Mouse (Mus musculus) MEL (cell line): ENCODE measurements at regions not wholly inside any gene's neighbourhood (a gene's known extent, or its start where the extent isn't known, plus 50 kb on each side); places are given as distances from the start of the nearest gene placed in this dataset.

Experiments used
- DNase-seq: peaks from one replicate; pipeline ENCODE4 v3.0.0; 2011; ENCODE audit warnings: low read depth, low spot score
- H3K27ac ChIP-seq: 2 replicates; pipeline ENCODE4 v1.5.1; 2012; ENCODE audit warnings: low read depth, mild to moderate bottlenecking, control low read depth, low read length, moderate library complexity; ENCODE audit not compliant: control insufficient read depth
- H3K27me3 ChIP-seq, 2 experiments: fragments of 150-350 bp in 1 of 2; sonication (generic) in 1 of 2; 2 replicates each; pipeline ENCODE4 v1.6.1; 2012; ENCODE audit warnings: low read length in 2 of 2, mild to moderate bottlenecking in 2 of 2, improper control_type of control experiment in 1 of 2, moderate library complexity in 1 of 2; ENCODE audit not compliant: insufficient read depth in 2 of 2, control insufficient read depth in 1 of 2
- H3K36me3 ChIP-seq, 2 experiments: 2 replicates each; pipeline ENCODE4 v1.6.1; 2012 to 2014; ENCODE audit warnings: low read length in 2 of 2, improper control_type of control experiment in 1 of 2, inconsistent platforms in 1 of 2, mild to moderate bottlenecking in 1 of 2; ENCODE audit not compliant: insufficient read depth in 2 of 2, control insufficient read depth in 1 of 2
- H3K4me1 ChIP-seq, 2 experiments: fragments of 150-350 bp in 1 of 2; sonication (generic) in 1 of 2; 2 replicates each; pipeline ENCODE4 v1.6.1; 2012; ENCODE audit warnings: low read length in 2 of 2, improper control_type of control experiment in 1 of 2, mild to moderate bottlenecking in 1 of 2; ENCODE audit not compliant: insufficient read depth in 2 of 2, control insufficient read depth in 1 of 2
- H3K4me3 ChIP-seq, 2 experiments: fragments of 150-350 bp in 1 of 2; sonication (generic) in 1 of 2; 2 replicates each; pipeline ENCODE4 v1.5.1; 2012; ENCODE audit warnings: low read depth in 2 of 2, low read length in 2 of 2, mild to moderate bottlenecking in 2 of 2, moderate library complexity in 2 of 2, control low read depth in 1 of 2, improper control_type of control experiment in 1 of 2; ENCODE audit not compliant: control insufficient read depth in 1 of 2, insufficient read depth in 1 of 2
- H3K79me2 ChIP-seq: 2 replicates; pipeline ENCODE4 v1.6.1; 2012; ENCODE audit warnings: mild to moderate bottlenecking, low read length, moderate library complexity; ENCODE audit not compliant: control insufficient read depth, poor library complexity, insufficient read depth
- H3K9ac ChIP-seq: 2 replicates; pipeline ENCODE4 v1.6.1; 2012; ENCODE audit warnings: low read depth, mild to moderate bottlenecking, control low read depth, low read length, moderate library complexity; ENCODE audit not compliant: control insufficient read depth, poor library complexity, severe bottlenecking
- H3K9me3 ChIP-seq: fragments of 150-350 bp; sonication (generic); replicated peaks from 2 replicates; pipeline ENCODE4 v1.6.1; 2012; ENCODE audit warnings: mild to moderate bottlenecking, low read length, improper control_type of control experiment, moderate library complexity; ENCODE audit not compliant: insufficient read depth
- E2F4 ChIP-seq: IDR thresholded peaks from 2 replicates; pipeline ENCODE4 v1.6.1; 2011; ENCODE audit warnings: low read depth, low read length, improper control_type of control experiment, borderline replicate concordance

DNA sequence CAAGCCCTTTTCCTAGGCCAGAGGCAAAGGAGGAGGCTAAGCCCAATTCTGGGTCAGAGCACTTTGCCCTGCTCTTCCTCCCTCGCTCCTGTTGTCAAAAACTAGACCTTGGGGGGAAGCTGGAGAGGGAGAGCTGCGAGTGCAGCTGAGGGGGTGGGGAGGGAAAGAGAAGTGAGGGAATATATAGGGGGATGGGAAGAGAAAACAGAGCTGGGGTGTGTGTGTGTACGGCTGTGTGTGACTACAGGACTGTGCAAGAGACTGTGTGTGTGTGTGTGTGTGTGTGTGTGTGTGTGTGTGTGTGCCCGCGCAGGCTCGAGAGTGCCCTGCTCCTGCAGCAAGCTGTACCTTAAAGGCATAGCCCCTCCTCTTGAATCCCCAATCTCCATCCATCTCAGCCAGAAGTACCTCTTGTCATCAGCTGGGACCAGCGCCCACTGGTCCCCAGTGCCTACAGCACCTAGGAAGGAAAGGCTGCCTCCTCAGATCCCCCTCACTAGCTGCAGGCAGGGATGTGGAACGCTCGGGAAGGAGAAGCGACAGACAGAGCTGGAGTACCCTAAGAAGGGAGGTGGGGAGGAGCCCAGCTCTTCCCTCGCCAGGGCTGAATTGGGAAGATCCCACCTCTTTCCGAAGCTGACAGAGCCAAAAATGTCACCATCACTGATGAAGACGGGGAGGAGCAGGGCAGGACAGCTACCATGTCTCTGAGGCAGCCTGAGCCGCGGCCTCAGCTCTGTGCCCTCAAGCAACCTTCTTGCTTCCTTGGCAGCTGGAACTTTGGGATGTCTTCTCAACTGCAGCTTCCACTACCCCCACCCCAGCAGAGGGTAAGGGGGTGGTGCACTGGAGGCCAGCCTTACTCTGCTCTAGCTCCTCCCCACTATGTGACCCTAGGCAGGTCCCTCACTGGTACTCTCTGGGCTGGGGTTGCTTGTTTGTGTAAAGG is 49.8 kb upstream of the Acot11 start:
- Histone ChIP-seq H3K79me2 (no peaks in the 10 kb centered on the region), H3K4me3 (no peak overlapping the region), H3K9me3 (no peaks in the 10 kb centered on the region), H3K4me1 (0 out of 4 replicates have a peak, but pooled peaks cover 0 to 8% of the 10 kb centered on the region in 2 experiments), H3K9ac (no peak overlapping the region), H3K27me3 (peaks cover 0 to 1% of the 10 kb centered on the region in 2 experiments; a peak in 1 of 4 replicates), H3K36me3 (peaks cover 0 to 3% of the 10 kb centered on the region in 2 experiments; a peak in 2 of 4 replicates), H3K27ac (no peak overlapping the region)
- TF ChIP-seq E2F4 = no peak
- no peak for DNase-seq
